Mouse (Mus musculus): ENCODE measurements at regions not wholly inside any gene's neighbourhood (a gene's known extent, or its start where the extent isn't known, plus 50 kb on each side); places are given as distances from the start of the nearest gene placed in this dataset.

GRCm38 (mm10) chr17:51240360-51240993 lies 61.3 kb upstream of the Tbc1d5 start:
- ATAC-seq (replicated peaks in 1 of 2; ENCODE audit: insufficient read depth in 1 of 2, low FRiP score in 2 of 2, low TSS enrichment in 1 of 2, low read depth in 1 of 2, poor library complexity in 2 of 2, severe bottlenecking in 2 of 2), result peak; percentile 57 to 66; a peak in 3 of 4 replicates

GRCm38 (mm10) chr17:51239465-51239864 lies 60.3 kb upstream of the Tbc1d5 start:
- peak in 1 of 2 experiments; percentile 44; a peak in 2 of 4 replicates for ATAC-seq (replicated peaks in 1 of 2; ENCODE audit: insufficient read depth in 1 of 2, low FRiP score in 2 of 2, low TSS enrichment in 1 of 2, low read depth in 1 of 2, poor library complexity in 2 of 2, severe bottlenecking in 2 of 2)

Data from hematopoietic stem cell, adult 5-6 weeks (primary cell).